Mouse (Mus musculus) E14TG2a.4 (cell line): Measurements from ENCODE around the gene Cfap97d1.

Experiments used
- H3K27me3 ChIP-seq: 2 replicates; pipeline ENCODE4 v1.6.1; 2014; ENCODE audit warnings: low read length, control low read depth; ENCODE audit not compliant: insufficient read depth
- H3K36me3 ChIP-seq: 2 replicates; pipeline ENCODE4 v1.6.1; 2014; ENCODE audit warnings: low read length, control low read depth; ENCODE audit not compliant: insufficient read depth
- H3K4me1 ChIP-seq: replicated peaks from 2 replicates; pipeline ENCODE4 v1.6.1; 2014; ENCODE audit warnings: low read depth, low read length, control low read depth
- H3K4me3 ChIP-seq: replicated peaks from 2 replicates; pipeline ENCODE4 v1.5.1; 2014; ENCODE audit warnings: mild to moderate bottlenecking, low read length
- H3K9me3 ChIP-seq: 2 replicates; pipeline ENCODE4 v1.6.1; 2014; ENCODE audit warnings: low read length, control low read depth
- CTCF ChIP-seq: conservative IDR thresholded peaks from 2 replicates; pipeline ENCODE4 v1.5.1; 2014; ENCODE audit warnings: low read length
- NANOG ChIP-seq: IDR thresholded peaks from 2 replicates; pipeline ENCODE4 v1.6.1; 2014; ENCODE audit warnings: borderline replicate concordance, low read length, mixed read lengths
- POU5F1 ChIP-seq: IDR thresholded peaks from 2 replicates; pipeline ENCODE4 v1.6.1; 2014; ENCODE audit warnings: low read length, borderline replicate concordance

Gene Cfap97d1

DNA sequence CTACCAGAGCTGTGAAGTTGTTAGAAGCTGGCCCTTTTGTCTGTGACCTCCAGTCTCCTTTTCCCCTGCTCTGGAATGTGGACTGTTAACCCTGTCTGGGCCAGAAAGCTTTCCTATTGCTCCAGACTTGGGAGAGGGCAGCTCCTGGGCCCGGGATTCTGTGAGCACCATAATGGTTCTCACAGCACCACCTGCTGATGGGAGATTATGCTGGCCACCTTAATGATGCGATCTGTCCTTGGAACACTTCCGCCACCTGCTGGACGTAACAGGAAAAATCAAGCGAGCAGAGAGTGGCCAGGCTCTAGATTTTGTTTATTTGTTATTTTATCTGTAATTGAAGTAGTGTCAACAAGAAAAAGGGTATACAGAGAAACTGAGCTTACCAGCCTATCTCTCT is 15.3 kb upstream of the Cfap97d1 start:
- Histone ChIP-seq H3K27me3 (peaks cover 39% of the 10 kb centered on the region), H3K36me3 (peaks cover 14% of the 10 kb centered on the region), H3K4me1 (peaks cover 49% of the 10 kb centered on the region), H3K4me3 (peak overlapping the region; percentile 11; the same call in 1 of the 2 replicates), H3K9me3 (no peaks in the 10 kb centered on the region)
- TF ChIP-seq POU5F1 (no peak), NANOG (peak; percentile 13; the same call in 1 of the 2 replicates), CTCF (peak; percentile 74)

DNA sequence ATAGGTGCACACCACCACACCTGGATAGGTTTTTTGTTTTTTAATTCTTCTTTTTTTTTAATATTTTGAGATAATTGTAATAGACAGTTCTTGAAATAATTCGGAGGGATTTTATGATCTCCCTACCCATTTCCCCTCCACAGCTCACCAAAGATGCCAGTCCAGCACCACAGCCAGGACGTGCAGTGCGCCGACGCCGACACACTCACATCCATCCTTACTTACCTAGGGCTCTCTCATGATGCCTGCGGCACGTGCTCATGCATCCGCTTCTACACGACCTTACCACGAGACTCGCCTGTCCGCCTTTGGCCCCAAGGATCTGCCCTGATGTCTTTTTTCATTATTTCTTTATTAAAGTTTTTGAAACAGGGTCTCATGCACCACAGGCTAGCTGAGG is 14.2 kb upstream of the Cfap97d1 start:
- no peak for TF ChIP-seq CTCF
- TF ChIP-seq NANOG: no peak
- TF ChIP-seq POU5F1: no peak
- Histone ChIP-seq H3K9me3 (no peaks in the 10 kb centered on the region), H3K4me1 (peaks cover 52% of the 10 kb centered on the region)

GRCm38 (mm10) chr11:101971410-101971809 is 12.7 kb upstream of the Cfap97d1 start:
- H3K4me1 ChIP-seq: peaks cover 47% of the 10 kb centered on the region
- H3K36me3 ChIP-seq: peaks cover 22% of the 10 kb centered on the region
- peaks cover 13% of the 10 kb centered on the region for H3K27me3 ChIP-seq
- H3K4me3 ChIP-seq: no peak overlapping the region
- no peaks in the 10 kb centered on the region for H3K9me3 ChIP-seq
- TF ChIP-seq POU5F1: no peak
- peak; percentile 96 for TF ChIP-seq CTCF
- TF ChIP-seq NANOG: no peak

More for the DNA sequence above, 14.2 kb upstream of the Cfap97d1 start:
- H3K4me3 ChIP-seq: no peak overlapping the region
- peaks cover 22% of the 10 kb centered on the region for H3K36me3 ChIP-seq
- peaks cover 29% of the 10 kb centered on the region for H3K27me3 ChIP-seq

- TF ChIP-seq POU5F1 (no peak), CTCF (no peak)
- H3K4me1 ChIP-seq: peaks cover 42% of the 10 kb centered on the region
These were observed 12.0 kb upstream of the Cfap97d1 start for GRCm38 (mm10) chr11:101972097-101972496.

GRCm38 (mm10) chr11:101972651-101973050 is 11.4 kb upstream of the Cfap97d1 start:
- Histone ChIP-seq H3K36me3 (peaks cover 22% of the 10 kb centered on the region), H3K4me1 (peaks cover 42% of the 10 kb centered on the region), H3K27me3 (peaks cover 3% of the 10 kb centered on the region; the same call in 1 of the 2 replicates), H3K4me3 (no peak overlapping the region), H3K9me3 (no peaks in the 10 kb centered on the region)
- TF ChIP-seq POU5F1: no peak
- TF ChIP-seq CTCF: no peak
- TF ChIP-seq NANOG: no peak

More at GRCm38 (mm10) chr11:101972097-101972496, 12.0 kb upstream of the Cfap97d1 start:
- H3K27me3 ChIP-seq: peaks cover 8% of the 10 kb centered on the region; the same call in 1 of the 2 replicates
- H3K36me3 ChIP-seq: peaks cover 22% of the 10 kb centered on the region
- no peak overlapping the region for H3K4me3 ChIP-seq
- no peaks in the 10 kb centered on the region for H3K9me3 ChIP-seq

DNA sequence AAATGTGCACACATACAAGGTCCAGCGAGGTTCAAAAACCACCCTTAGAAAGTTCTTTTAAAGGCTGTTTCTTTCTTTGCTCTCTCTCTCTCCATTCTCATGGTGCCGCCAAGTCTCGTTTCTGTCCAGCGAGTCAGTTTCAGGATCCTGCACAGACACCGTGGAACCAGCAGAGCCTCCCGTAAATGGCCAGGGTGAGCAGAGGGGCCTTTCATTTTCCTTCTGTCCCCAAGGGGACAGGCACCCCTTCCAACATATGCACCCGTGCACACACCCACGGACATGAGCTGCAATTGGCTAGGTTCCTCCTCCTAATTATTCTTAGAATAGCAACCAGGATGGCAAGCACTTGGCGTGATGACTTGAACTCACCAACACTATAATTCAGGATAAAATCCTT is 10.6 kb upstream of the Cfap97d1 start:
- Histone ChIP-seq H3K9me3 (no peaks in the 10 kb centered on the region), H3K4me3 (no peak overlapping the region), H3K27me3 (no peaks in the 10 kb centered on the region), H3K4me1 (peaks cover 41% of the 10 kb centered on the region), H3K36me3 (peaks cover 23% of the 10 kb centered on the region)
- TF ChIP-seq NANOG (no peak), CTCF (no peak), POU5F1 (no peak)

- no peaks in the 10 kb centered on the region for H3K27me3 ChIP-seq
- no peaks in the 10 kb centered on the region for H3K9me3 ChIP-seq
- no peak overlapping the region for H3K4me3 ChIP-seq
- peaks cover 29% of the 10 kb centered on the region for H3K36me3 ChIP-seq
- TF ChIP-seq CTCF (no peak), NANOG (no peak), POU5F1 (no peak)
- H3K4me1 ChIP-seq: peaks cover 40% of the 10 kb centered on the region
These were observed 9.9 kb upstream of the Cfap97d1 start for GRCm38 (mm10) chr11:101974181-101974580.

- H3K4me1 ChIP-seq: peaks cover 40% of the 10 kb centered on the region
These were observed 9.2 kb upstream of the Cfap97d1 start for GRCm38 (mm10) chr11:101974923-101975322.

GRCm38 (mm10) chr11:101976949-101977348 is 7.1 kb upstream of the Cfap97d1 start:
- no peak for TF ChIP-seq NANOG
- peak; percentile 67 for TF ChIP-seq CTCF
- peaks cover 55% of the 10 kb centered on the region for H3K36me3 ChIP-seq

More at GRCm38 (mm10) chr11:101974923-101975322, 9.2 kb upstream of the Cfap97d1 start:
- no peak overlapping the region for H3K4me3 ChIP-seq
- no peaks in the 10 kb centered on the region for H3K9me3 ChIP-seq
- H3K27me3 ChIP-seq: no peaks in the 10 kb centered on the region
- peak; percentile 67 for TF ChIP-seq CTCF
- no peak for TF ChIP-seq NANOG
- H3K36me3 ChIP-seq: peaks cover 36% of the 10 kb centered on the region

More at GRCm38 (mm10) chr11:101976949-101977348, 7.1 kb upstream of the Cfap97d1 start:
- no peaks in the 10 kb centered on the region for H3K9me3 ChIP-seq
- H3K4me3 ChIP-seq: no peak overlapping the region
- peaks cover 56% of the 10 kb centered on the region for H3K4me1 ChIP-seq
- H3K27me3 ChIP-seq: no peaks in the 10 kb centered on the region
